11 mouse cellular contexts compared by ENCODE assay signal in the genomic region with DNA sequence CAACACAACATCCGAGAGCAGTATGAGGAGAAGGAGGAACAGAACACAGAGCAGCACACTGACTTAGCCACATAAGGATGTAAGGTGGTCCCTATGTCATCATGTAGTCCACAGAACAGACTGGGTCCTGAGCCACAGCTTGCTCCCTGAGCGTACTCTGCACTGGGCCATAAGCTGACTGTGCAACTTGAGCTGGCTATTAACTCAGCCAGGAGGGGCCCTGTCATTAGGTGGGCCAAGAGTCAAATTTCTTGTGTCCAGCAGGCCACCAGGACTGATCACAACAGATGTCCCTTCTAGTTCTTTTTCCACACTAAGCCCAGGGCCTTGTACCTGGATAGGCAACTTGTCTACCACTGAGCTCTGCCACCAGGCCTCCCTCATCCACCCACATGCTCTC. TPM values are rescaled to one million over a fixed set of nuclear protein-coding genes. Genes with fewer than 3 reads are reported as not detected.
DNase-seq lines count a peak whose midpoint lies in the region; ATAC-seq lines count a peak whose summit lies in the region.
"Had no signal": no experiment of that assay in that cellular context is flagged by ENCODE, and none has a peak within 500 bp of the region (broad histone marks: within the 10 kb centered on the region; RNA-seq: fewer than 3 reads in every experiment).

No protein-coding gene starts in this region.

- ATAC-seq in heart, embryonic 16.5 days (replicated peaks; ENCODE audit: extremely low read depth, insufficient read depth, low FRiP score), result no peak
- no peak for ATAC-seq in neural tube, embryonic 15.5 days (ENCODE audit: low FRiP score)
- peak; percentile 61; the same call in 1 of the 2 replicates for ATAC-seq in limb, embryonic 13.5 days (ENCODE audit: low FRiP score, low read depth)

- no peaks in the 10 kb centered on the region; the same call in 1 of the 2 replicates for H3K9me3 ChIP-seq in heart, embryonic 16.5 days (replicated peaks; ENCODE audit: control insufficient read depth, low read length)
- H3K9me3 ChIP-seq in neural tube, embryonic 15.5 days (replicated peaks), result no peaks in the 10 kb centered on the region
- no peaks in the 10 kb centered on the region for H3K9me3 ChIP-seq in limb, embryonic 13.5 days

- peaks cover 15% of the 10 kb centered on the region for H3K4me1 ChIP-seq in heart, embryonic 16.5 days (ENCODE audit: control insufficient read depth, insufficient read depth, low read length)
- H3K4me1 ChIP-seq in neural tube, embryonic 15.5 days, result 0 out of 2 replicates have a peak, but pooled peaks cover 7% of the 10 kb centered on the region
- peaks cover 22% of the 10 kb centered on the region for H3K4me1 ChIP-seq in limb, embryonic 13.5 days

- no peak overlapping the region for H3K4me2 ChIP-seq in heart, embryonic 16.5 days (ENCODE audit: low read depth, low read length)
- H3K4me2 ChIP-seq in neural tube, embryonic 15.5 days, result no peak overlapping the region
- H3K4me2 ChIP-seq in limb, embryonic 13.5 days (replicated peaks), result no peak overlapping the region

- H3K27me3 ChIP-seq in heart, embryonic 16.5 days (ENCODE audit: control insufficient read depth, insufficient read depth, low read length), result no peaks in the 10 kb centered on the region
- H3K27me3 ChIP-seq in neural tube, embryonic 15.5 days (replicated peaks), result no peaks in the 10 kb centered on the region
- no peaks in the 10 kb centered on the region for H3K27me3 ChIP-seq in limb, embryonic 13.5 days

- H3K9ac ChIP-seq in heart, embryonic 16.5 days (ENCODE audit: low read length), result peak overlapping the region; percentile 31; the same call in 1 of the 2 replicates
- no peak overlapping the region for H3K9ac ChIP-seq in neural tube, embryonic 15.5 days (replicated peaks)
- H3K9ac ChIP-seq in limb, embryonic 13.5 days, result 0 out of 2 replicates have a peak overlapping the region, but pooled peaks have one; percentile 31

- peaks cover 19% of the 10 kb centered on the region for H3K36me3 ChIP-seq in heart, embryonic 16.5 days (ENCODE audit: control insufficient read depth, insufficient read depth)
- peaks cover 28% of the 10 kb centered on the region for H3K36me3 ChIP-seq in neural tube, embryonic 15.5 days
- peaks cover 49% of the 10 kb centered on the region for H3K36me3 ChIP-seq in limb, embryonic 13.5 days

- DNase-seq in heart, postnatal 4 days, result no peak
- peak; percentile 21 for DNase-seq in neural tube, embryonic 10.5 days (ENCODE audit: extremely low spot score, low spot score)
- DNase-seq in yolk sac, embryonic 10.5 days (ENCODE audit: low spot score), result peak; percentile 48
- no peak for DNase-seq in cerebellum, adult 8-10 months
- no peak for DNase-seq in spleen, adult 18-20 months

- no peak overlapping the region for H3K27ac ChIP-seq in heart, embryonic 16.5 days (ENCODE audit: low read length)
- H3K27ac ChIP-seq in neural tube, embryonic 15.5 days (replicated peaks), result no peak overlapping the region
- no peak overlapping the region; the same call in 1 of the 2 replicates for H3K27ac ChIP-seq in limb, embryonic 13.5 days
- H3K27ac ChIP-seq: left cerebral cortex, adult 2 months; macrophage had no signal

- H3K4me3 ChIP-seq in heart, embryonic 16.5 days (ENCODE audit: low read length), result no peak overlapping the region
- no peak overlapping the region for H3K4me3 ChIP-seq in neural tube, embryonic 15.5 days (replicated peaks)
- H3K4me3 ChIP-seq in limb, embryonic 13.5 days, result no peak overlapping the region
- H3K4me3 ChIP-seq: left cerebral cortex, adult 2 months had no signal

- WGBS in heart, embryonic 16.5 days, result 71% methylated on average over 2 of the region's 2 CpGs
- WGBS in neural tube, embryonic 15.5 days, result 57% methylated on average over 2 of the region's 2 CpGs
- WGBS in limb, embryonic 13.5 days, result 28% methylated on average over 2 of the region's 2 CpGs

RNA-seq across cellular contexts. Expression of a gene that starts 8.2 kb away (rescaled TPM):
- polyA plus RNA-seq in heart, embryonic 16.5 days (2015; fragmentation: Nextera tagmentation; extraction: Ambion mirVana), result 14.1 and 15.1 TPM in 2 replicates
- total RNA-seq in heart, postnatal 4 days (2021), result 10 to 100 TPM; 34.9 to 36.8 TPM
- polyA plus RNA-seq in neural tube, embryonic 15.5 days (2015; fragmentation: Nextera tagmentation; extraction: Ambion mirVana), result 11.9 and 14.9 TPM in 2 replicates
- 21.8 and 23.4 TPM in 2 replicates for polyA plus RNA-seq in limb, embryonic 13.5 days (2015; fragmentation: Nextera tagmentation; extraction: Ambion mirVana)

RNA-seq across cellular contexts. Expression of a gene that starts 29.6 kb away (rescaled TPM):
- polyA plus RNA-seq in heart, embryonic 16.5 days (2015; fragmentation: Nextera tagmentation; extraction: Ambion mirVana), result 0.21 TPM in 1 of 2 replicates, not detected in the other
- total RNA-seq in heart, postnatal 4 days (2021), result 1 to 10 TPM; 1.6 to 4.0 TPM
- polyA plus RNA-seq in neural tube, embryonic 15.5 days (2015; fragmentation: Nextera tagmentation; extraction: Ambion mirVana), result 0.22 TPM in 1 of 2 replicates, not detected in the other
- polyA plus RNA-seq in limb, embryonic 13.5 days (2015; fragmentation: Nextera tagmentation; extraction: Ambion mirVana), result 1.3 TPM in 1 of 2 replicates, not detected in the other
- polyA plus RNA-seq: macrophage had no signal

RNA-seq across cellular contexts. Expression of a gene that starts 31.4 kb away (rescaled TPM):
- polyA plus RNA-seq in heart, embryonic 16.5 days (2015; fragmentation: Nextera tagmentation; extraction: Ambion mirVana), result 0.71 and 1.2 TPM in 2 replicates
- total RNA-seq in heart, postnatal 4 days (2021), result under 1 TPM; 0.43 to 0.57 TPM
- 0.72 TPM in 1 of 2 replicates, not detected in the other for polyA plus RNA-seq in neural tube, embryonic 15.5 days (2015; fragmentation: Nextera tagmentation; extraction: Ambion mirVana)
- polyA plus RNA-seq in limb, embryonic 13.5 days (2015; fragmentation: Nextera tagmentation; extraction: Ambion mirVana), result 0.13 TPM in 1 of 2 replicates, not detected in the other
- polyA plus RNA-seq: macrophage; neural tube, embryonic 14.5 days had no signal

RNA-seq across cellular contexts. Expression of a gene that starts 50.3 kb away (rescaled TPM):
- 4.9 and 6.2 TPM in 2 replicates for polyA plus RNA-seq in heart, embryonic 16.5 days (2015; fragmentation: Nextera tagmentation; extraction: Ambion mirVana)
- 10 to 100 TPM; 57.5 to 64.5 TPM for total RNA-seq in heart, postnatal 4 days (2021)
- polyA plus RNA-seq in neural tube, embryonic 15.5 days (2015; fragmentation: Nextera tagmentation; extraction: Ambion mirVana), result 6.8 and 8.1 TPM in 2 replicates
- 7.9 and 8.7 TPM in 2 replicates for polyA plus RNA-seq in limb, embryonic 13.5 days (2015; fragmentation: Nextera tagmentation; extraction: Ambion mirVana)

Comparison
In these comparisons a context has a peak if more than half of its experiments do, and no peak if none do; other contexts are left out.
1. DNase-seq: peak in neural tube, embryonic 10.5 days (single experiment) and yolk sac, embryonic 10.5 days (single experiment); none in heart, postnatal 4 days (single experiment), cerebellum, adult 8-10 months (single experiment) and spleen, adult 18-20 months (0 of 2).